Mouse (Mus musculus) midbrain, embryonic 10.5 days (tissue): ENCODE data around the gene Slc1a3. TPM values are rescaled to one million over a fixed set of nuclear protein-coding genes. Genes with fewer than 3 reads are reported as not detected.
A peak's percentile ranks its signal among the peaks of the same experiment; 100 is the strongest.

Experiments used
- DNase-seq: peaks from one replicate; pipeline ENCODE4 v3.0.0-alpha.2; 2017; ENCODE audit warnings: low spot score
- H3K27ac ChIP-seq: fragments of 300-500 bp; sonication (generic); replicated peaks from 2 replicates; pipeline ENCODE4 v1.5.1; 2016; ENCODE audit warnings: mild to moderate bottlenecking
- H3K27me3 ChIP-seq: fragments of 300-500 bp; sonication (generic); 2 replicates; pipeline ENCODE4 v1.6.1; 2016; ENCODE audit warnings: low read depth, mild to moderate bottlenecking; ENCODE audit not compliant: poor library complexity, severe bottlenecking
- H3K36me3 ChIP-seq: fragments of 300-500 bp; sonication (generic); 2 replicates; pipeline ENCODE4 v1.6.1; 2016; ENCODE audit warnings: mild to moderate bottlenecking, moderate library complexity
- H3K4me1 ChIP-seq: fragments of 300-500 bp; sonication (generic); 2 replicates; pipeline ENCODE4 v1.6.1; 2016
- H3K4me3 ChIP-seq: fragments of 300-500 bp; sonication (generic); 2 replicates; pipeline ENCODE4 v1.5.1; 2016; ENCODE audit warnings: mild to moderate bottlenecking, moderate library complexity
- H3K9me3 ChIP-seq: fragments of 300-500 bp; sonication (generic); replicated peaks from 2 replicates; pipeline ENCODE4 v1.6.1; 2016; ENCODE audit warnings: mild to moderate bottlenecking
- WGBS: fragments of 180-500 bp; shearing (Covaris S2); methylation state at CpG from one replicate; pipeline ENCODE4 v1.1.7; 2016; 5-methylcytosine and 5-hydroxymethylcytosine counted together
- polyA plus RNA-seq: library from polyadenylated mRNA; unstranded; fragments of >200 nt; fragmentation: Nextera tagmentation; extraction: Ambion mirVana; gene quantifications from 2 replicates; pipeline ENCODE4 v1.2.1, GENCODE M21; 2016

The Slc1a3 gene
- 23.5 and 30.2 TPM in 2 replicates for polyA plus RNA-seq

DNA sequence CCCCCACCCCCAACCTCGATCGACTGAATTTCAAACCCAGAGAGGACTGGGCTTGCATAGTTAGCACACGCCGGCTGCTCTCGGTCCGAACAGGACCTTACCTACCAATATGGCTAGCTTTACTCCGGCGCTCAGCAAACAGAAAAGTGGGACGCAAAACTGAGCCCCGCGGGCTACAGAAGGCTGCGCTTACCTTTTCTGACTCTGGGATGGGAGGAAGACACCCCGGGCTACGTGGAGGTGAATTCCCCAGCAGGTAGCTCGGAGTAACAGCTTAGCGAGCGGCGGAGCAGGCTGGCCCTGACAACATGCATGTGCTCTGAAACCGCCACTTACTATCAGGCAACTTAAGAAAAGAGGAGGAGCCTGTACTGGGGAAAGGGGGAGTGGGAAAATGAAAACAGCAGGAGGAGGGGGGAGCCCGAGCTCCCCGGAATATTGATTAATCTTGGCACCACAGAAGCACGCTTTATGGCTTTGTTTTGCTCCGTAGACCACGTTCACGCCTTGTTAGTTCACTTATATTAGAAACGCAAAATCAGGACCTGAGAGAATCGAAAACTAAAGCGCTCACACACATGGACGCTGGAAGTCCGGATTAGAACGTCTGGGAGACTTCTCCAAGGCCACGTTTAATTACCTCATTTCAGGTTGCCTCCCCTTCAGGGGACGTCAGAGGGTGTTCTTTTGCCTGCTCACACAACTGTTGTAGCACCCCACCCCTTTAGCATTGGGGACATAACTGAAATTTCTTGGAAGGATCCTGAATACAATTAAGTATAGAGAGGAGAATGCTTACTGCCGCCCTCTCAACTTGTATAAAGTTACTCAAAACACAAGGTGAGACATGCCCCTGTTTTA lies at the start of gene Slc1a3:
Gene Slc1a3, minus strand, starts transcription at position 619 of the 861 bp plus-strand sequence.
- Histone ChIP-seq H3K36me3 (peaks cover 4% of the 10 kb centered on the region; the same call in 1 of the 2 replicates), H3K4me3 (peak within 1 kb of the TSS; percentile 74), H3K4me1 (peaks cover 15% of the 10 kb centered on the region), H3K27ac (peak within 1 kb of the TSS; percentile 83), H3K27me3 (peaks cover 39% of the 10 kb centered on the region), H3K9me3 (no peaks in the 10 kb centered on the region)
- WGBS = 1% methylated on average over 34 of the region's 34 CpGs
- peak; percentile 69 for DNase-seq

DNA sequence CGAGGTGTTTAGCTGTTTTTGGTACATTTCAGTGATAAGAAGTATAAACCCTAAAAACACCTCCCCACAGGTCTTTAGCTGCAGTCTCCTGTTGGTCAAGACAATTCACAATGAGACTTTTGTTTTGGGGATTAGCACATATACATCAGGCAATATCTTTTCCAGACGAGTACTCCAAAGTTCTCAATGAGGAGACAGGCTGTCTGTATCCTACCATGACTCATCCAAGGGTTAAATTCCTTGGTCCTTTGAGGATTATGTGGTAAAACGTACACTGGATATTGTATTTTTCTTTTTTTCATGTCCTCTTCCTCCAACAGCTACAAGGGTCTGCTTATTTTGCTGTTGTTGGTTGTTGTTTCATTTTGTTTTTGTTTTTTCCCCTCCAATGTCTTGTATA lies 48.5 kb upstream of the Slc1a3 start:
- Histone ChIP-seq H3K27me3 (no peaks in the 10 kb centered on the region), H3K9me3 (no peaks in the 10 kb centered on the region), H3K4me1 (peaks cover 9% of the 10 kb centered on the region), H3K27ac (no peak overlapping the region), H3K4me3 (no peak overlapping the region), H3K36me3 (no peaks in the 10 kb centered on the region)
- 73% methylated on average over 3 of the region's 3 CpGs for WGBS
- DNase-seq = no peak

DNA sequence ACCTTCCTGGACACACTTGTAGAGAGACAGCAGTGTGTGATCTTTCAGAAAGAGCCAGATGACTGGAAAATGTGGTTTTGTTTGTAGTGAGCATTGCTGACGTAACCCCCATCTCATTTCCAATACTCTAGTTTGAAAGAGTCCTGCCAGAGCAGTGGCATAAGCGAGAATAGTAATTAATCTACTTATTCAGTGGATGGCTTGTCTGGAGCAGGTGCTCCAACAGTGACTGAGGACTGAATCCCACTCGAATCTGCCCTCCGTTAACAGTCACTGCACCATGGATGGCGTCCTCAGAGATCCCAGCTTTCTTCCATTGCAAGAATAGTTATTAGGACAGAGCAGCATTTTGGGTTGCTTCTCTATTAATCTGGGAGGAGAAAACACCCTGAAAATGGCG lies 45.9 kb upstream of the Slc1a3 start:
- Histone ChIP-seq H3K27ac (no peak overlapping the region), H3K9me3 (no peaks in the 10 kb centered on the region), H3K4me3 (no peak overlapping the region), H3K4me1 (0 out of 2 replicates have a peak, but pooled peaks cover 3% of the 10 kb centered on the region), H3K27me3 (no peaks in the 10 kb centered on the region), H3K36me3 (no peaks in the 10 kb centered on the region)
- 85% methylated on average over 6 of the region's 6 CpGs for WGBS
- DNase-seq = no peak

DNA sequence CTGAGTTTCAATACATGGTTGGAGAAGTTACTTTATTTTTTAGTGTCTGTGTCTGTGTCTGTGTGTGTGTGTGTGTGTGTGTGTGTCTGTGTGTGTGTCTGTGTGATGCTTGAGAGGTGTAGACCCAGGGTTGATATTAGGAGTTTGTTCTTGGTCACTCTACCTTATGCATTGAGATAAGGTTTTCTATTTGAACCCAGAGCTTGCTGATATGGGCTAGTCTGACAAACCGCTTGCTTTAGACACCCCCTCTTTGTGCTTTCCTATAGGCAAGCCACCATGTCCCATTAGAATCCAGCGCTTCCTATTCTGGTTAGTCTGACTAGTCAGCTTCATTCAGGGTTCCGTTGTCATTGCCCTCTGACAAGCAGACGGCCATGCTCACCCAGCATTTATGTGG lies 39.2 kb upstream of the Slc1a3 start:
- H3K9me3 ChIP-seq = no peaks in the 10 kb centered on the region
- DNase-seq = no peak
- H3K27me3 ChIP-seq = no peaks in the 10 kb centered on the region
- H3K4me1 ChIP-seq = no peaks in the 10 kb centered on the region
- H3K27ac ChIP-seq = no peak overlapping the region
- no peaks in the 10 kb centered on the region for H3K36me3 ChIP-seq
- no peak overlapping the region for H3K4me3 ChIP-seq
- 88% methylated on average over 4 of the region's 4 CpGs for WGBS

DNA sequence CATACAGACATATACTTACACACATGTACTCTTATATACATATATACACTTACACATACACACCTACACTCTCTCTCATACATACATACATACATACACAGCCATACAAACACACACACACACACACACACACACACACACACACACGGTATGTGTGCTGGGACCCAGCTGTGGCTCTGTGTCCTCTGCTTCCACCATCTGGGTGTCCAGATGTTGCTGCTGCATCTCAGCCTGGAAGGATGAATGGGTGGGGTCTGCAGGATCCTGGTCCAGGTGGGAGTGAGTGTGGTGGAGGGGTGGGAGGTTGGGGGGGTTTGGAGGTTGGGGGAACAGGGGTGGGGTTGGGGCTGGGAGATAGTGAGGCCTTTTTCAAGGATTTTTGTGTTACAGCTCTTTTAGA lies 38.2 kb upstream of the Slc1a3 start:
- Histone ChIP-seq H3K27ac (no peak overlapping the region), H3K36me3 (no peaks in the 10 kb centered on the region), H3K27me3 (no peaks in the 10 kb centered on the region), H3K4me1 (no peaks in the 10 kb centered on the region), H3K9me3 (no peaks in the 10 kb centered on the region), H3K4me3 (no peak overlapping the region)
- 83% methylated on average over 1 of the region's 1 CpGs for WGBS
- no peak for DNase-seq

DNA sequence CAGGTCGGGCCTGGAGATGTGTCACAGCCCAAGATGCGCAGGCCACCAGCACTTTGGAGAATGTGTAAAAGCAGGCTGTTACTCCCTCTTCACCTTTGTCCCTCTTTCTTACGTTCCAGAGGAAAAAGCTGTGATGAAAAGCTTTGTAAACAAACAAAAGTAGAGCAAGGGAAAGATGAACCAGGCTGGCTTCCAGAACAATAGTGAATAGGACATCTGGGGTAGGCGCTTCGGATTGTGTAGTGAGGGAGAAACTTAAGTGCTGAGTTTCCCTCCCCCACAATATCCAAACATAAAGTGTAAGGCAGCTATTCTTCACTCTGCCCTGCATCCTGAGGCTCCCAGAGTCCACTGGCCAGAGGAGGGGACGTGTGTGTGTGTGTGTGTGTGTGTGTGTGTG lies 31.0 kb upstream of the Slc1a3 start:
- WGBS = 61% methylated on average over 6 of the region's 6 CpGs
- no peak for DNase-seq

DNA sequence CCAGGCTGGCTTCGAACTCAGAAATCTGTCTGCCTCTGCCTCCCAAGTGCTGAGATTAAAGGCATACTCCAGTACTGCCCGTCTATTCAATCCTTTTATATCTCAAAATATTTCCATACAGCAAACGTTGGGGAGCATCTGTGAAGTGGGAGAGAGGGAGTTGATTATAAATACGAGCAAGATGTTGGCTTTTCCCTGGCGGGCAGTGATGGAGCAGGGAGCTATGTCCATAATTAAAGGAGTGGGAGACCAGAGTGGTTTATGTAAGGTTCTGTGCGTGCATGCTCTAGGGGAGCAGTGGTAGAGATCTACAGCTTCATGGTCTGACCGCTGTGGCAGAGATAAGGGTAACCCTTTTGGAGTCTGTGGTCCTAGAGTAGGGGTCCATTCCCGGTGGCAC lies 30.2 kb upstream of the Slc1a3 start:
- H3K4me3 ChIP-seq = no peak overlapping the region
- H3K4me1 ChIP-seq = peaks cover 11% of the 10 kb centered on the region
- no peaks in the 10 kb centered on the region for H3K27me3 ChIP-seq
- no peaks in the 10 kb centered on the region for H3K36me3 ChIP-seq
- 90% methylated on average over 8 of the region's 8 CpGs for WGBS
- H3K9me3 ChIP-seq = no peaks in the 10 kb centered on the region
- no peak for DNase-seq
- no peak overlapping the region for H3K27ac ChIP-seq

More for the DNA sequence above, 31.0 kb upstream of the Slc1a3 start:
- no peaks in the 10 kb centered on the region for H3K36me3 ChIP-seq
- no peaks in the 10 kb centered on the region for H3K9me3 ChIP-seq
- H3K4me1 ChIP-seq = peaks cover 11% of the 10 kb centered on the region
- H3K27me3 ChIP-seq = no peaks in the 10 kb centered on the region
- peak overlapping the region; percentile 49; the same call in 1 of the 2 replicates for H3K27ac ChIP-seq
- no peak overlapping the region for H3K4me3 ChIP-seq

DNA sequence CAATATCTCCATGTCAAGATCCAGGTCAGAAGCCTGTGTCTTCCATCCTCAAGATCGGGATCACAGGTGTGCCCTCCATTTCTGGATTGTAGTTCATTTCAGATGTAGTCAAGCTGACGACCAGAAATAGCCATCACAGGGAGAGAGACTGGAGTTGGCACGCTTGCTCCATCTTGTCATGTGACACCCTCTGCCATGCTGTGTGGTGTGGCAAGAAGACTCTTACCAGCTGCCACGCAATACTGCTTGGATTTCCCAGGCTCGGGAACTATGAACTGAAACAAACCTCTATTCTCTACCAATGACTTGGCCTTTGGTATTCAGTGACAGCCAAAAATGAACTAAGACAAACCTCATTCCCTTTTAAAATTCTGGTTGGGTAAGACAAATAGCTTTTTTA lies 27.6 kb upstream of the Slc1a3 start:
- Histone ChIP-seq H3K4me3 (no peak overlapping the region), H3K27me3 (no peaks in the 10 kb centered on the region), H3K36me3 (no peaks in the 10 kb centered on the region), H3K4me1 (peaks cover 18% of the 10 kb centered on the region), H3K27ac (no peak overlapping the region), H3K9me3 (no peaks in the 10 kb centered on the region)
- DNase-seq = no peak
- WGBS = 92% methylated on average over 5 of the region's 5 CpGs

DNA sequence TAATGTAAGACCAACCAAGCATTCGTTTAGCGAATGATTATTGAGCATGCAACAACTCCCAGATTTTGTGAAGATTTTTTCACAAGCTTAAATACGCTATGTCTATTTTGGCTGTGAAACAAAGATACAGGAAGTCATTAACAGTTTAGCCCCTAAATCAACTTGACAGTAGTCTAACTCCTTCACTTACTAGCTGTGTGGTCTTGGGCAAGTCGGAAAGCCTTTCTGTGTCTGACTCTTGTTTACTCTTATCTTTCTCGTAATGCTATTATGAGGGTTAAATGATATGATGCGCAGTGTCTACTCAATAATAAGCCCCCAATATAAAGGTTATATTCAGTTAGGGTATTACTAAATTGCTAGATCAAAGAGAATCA lies 23.8 kb upstream of the Slc1a3 start:
- no peak overlapping the region for H3K27ac ChIP-seq
- no peak for DNase-seq
- H3K4me3 ChIP-seq = no peak overlapping the region
- H3K27me3 ChIP-seq = no peaks in the 10 kb centered on the region
- H3K36me3 ChIP-seq = no peaks in the 10 kb centered on the region
- H3K4me1 ChIP-seq = peaks cover 6% of the 10 kb centered on the region
- 0 out of 2 replicates have a peak, but pooled peaks cover 2% of the 10 kb centered on the region for H3K9me3 ChIP-seq
- WGBS = 88% methylated on average over 6 of the region's 6 CpGs

DNA sequence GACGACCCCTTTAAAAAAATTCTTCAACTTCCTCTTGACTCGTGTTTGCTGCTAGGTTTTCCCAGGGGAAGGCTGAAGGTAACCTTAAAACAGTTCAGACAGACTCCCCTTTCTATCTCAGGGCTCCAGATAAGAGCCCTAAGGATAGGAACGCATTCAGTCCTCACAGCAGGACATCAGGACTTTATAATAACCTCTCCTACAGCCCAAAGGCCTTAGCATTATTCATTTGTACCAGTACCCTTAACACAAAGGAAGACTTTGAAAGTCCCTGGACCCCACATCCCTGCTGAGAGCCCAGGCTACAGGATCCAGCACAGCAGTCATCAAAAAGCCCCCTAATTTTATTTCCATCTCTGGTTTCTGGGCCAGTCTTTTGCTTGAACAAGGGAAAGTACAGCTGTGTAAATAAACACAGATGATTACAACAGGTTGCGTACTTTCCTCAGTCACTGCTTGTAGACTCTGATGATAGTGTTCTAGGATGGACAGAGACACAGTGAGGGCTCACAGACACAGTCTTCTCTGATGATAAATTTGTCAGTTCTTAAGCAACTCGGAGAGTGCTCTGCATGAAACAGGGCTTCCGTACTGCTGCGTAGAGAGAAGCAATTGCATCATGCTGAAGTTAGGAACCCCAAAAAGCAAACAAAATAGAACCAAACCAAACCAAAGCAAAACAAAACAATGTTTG lies 23.3 kb upstream of the Slc1a3 start:
- DNase-seq = no peak
- Histone ChIP-seq H3K4me3 (no peak overlapping the region), H3K9me3 (0 out of 2 replicates have a peak, but pooled peaks cover 2% of the 10 kb centered on the region), H3K27ac (0 out of 2 replicates have a peak overlapping the region, but pooled peaks have one; percentile 30), H3K27me3 (no peaks in the 10 kb centered on the region), H3K4me1 (peaks cover 6% of the 10 kb centered on the region), H3K36me3 (no peaks in the 10 kb centered on the region)
- 28% methylated on average over 7 of the region's 7 CpGs for WGBS

DNA sequence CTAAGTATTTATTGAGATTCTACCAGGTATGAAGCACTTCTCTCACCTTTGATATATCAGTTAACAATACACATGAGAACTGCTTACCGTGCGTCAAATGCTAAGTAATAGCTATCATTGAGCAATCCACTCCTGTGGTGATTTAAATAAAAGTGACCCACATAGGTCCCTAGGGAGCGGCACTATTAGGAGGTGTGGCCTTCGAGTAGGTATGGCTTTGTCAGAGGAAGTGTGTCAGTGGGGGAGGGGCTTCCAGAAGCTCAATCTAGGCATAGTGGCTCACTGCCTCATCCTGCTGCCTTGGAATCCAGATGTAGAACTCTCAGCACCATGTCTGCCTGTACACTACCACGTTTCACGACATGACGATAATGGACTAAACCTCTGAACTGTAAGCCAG lies 18.3 kb upstream of the Slc1a3 start:
- H3K4me3 ChIP-seq = no peak overlapping the region
- no peak overlapping the region for H3K27ac ChIP-seq
- H3K36me3 ChIP-seq = no peaks in the 10 kb centered on the region
- H3K9me3 ChIP-seq = 0 out of 2 replicates have a peak, but pooled peaks cover 2% of the 10 kb centered on the region
- 95% methylated on average over 7 of the region's 7 CpGs for whole genome bisulfite sequencing
- no peak for DNase-seq
- peaks cover 4% of the 10 kb centered on the region for H3K4me1 ChIP-seq
- H3K27me3 ChIP-seq = no peaks in the 10 kb centered on the region

DNA sequence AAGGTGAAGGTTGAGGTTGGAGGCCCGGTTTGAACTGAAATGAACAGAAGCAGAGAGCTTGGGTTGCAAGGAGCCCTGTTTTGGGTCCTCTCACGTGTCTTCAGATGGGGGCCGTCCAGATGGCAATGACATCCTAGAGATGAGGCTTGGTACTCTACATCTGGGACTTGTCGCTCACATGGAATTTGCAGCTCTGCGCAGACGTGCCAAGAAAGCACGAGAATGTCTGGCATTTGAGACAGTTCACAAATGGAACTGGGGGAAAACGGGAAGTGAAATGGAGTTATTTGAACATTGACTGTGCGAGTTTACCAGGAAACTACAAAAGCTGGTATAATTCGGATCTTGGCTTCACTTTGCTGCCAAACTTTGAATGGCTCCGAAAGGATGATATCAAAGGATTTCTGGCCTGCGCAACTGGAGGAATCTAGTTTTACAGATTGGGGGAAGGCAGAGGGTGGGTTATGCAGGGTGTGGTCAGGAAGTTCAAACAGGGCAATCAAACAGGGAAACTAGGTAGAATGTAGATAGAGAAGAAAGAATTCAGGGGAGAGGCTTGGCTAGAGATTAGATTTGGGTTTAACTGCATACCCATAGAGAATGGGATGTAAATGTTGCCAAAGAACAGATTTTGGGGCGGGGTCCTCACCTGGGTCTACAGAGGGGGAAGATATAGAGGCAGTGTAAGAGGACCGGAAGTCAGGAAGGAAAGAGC lies 12.0 kb upstream of the Slc1a3 start:
- Histone ChIP-seq H3K4me3 (no peak overlapping the region), H3K27me3 (no peaks in the 10 kb centered on the region), H3K9me3 (no peaks in the 10 kb centered on the region), H3K36me3 (no peaks in the 10 kb centered on the region), H3K27ac (no peak overlapping the region), H3K4me1 (no peaks in the 10 kb centered on the region)
- DNase-seq = no peak
- WGBS = 91% methylated on average over 14 of the region's 14 CpGs
